ENCODE assay signal across 8 mouse cellular contexts in the genomic region with DNA sequence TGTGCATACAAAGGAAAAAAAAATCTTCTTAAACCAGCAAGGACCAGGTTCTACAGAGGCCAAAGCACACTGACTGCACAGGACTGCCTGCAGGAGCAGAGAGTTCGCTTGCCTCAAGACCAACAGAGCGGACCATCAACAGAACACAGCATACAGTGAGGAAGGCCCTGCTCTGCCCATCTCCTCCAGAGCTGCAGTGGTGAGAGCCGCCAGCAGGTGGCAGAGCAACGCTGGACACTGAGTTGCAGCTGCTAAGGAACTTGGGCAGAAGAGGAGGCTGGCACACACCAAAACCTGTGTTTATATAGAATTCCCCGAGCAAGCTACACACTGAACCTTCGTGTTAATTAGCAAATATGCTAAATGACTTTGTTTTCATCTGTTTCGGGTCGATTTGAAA. TPM values are rescaled to one million over a fixed set of nuclear protein-coding genes. Genes with fewer than 3 reads are reported as not detected.
DNase-seq lines count a peak whose midpoint lies in the region; ATAC-seq and TF ChIP-seq lines count a peak whose summit lies in the region.

No protein-coding gene starts in this region.

- peak; percentile 95 for TF ChIP-seq CTCF in kidney, adult 2 months (conservative IDR thresholded peaks at IDR 0.05; ENCODE audit: insufficient read depth, insufficient read length, low read depth, low read length)

- H3K9me3 ChIP-seq in heart, embryonic 11.5 days (replicated peaks; ENCODE audit: control insufficient read depth, low read length), result no peaks in the 10 kb centered on the region
- H3K9me3 ChIP-seq in midbrain, embryonic 14.5 days (ENCODE audit: control insufficient read depth, low read length), result no peaks in the 10 kb centered on the region

- peak; percentile 79 to 93 for DNase-seq in heart, adult 18-20 months
- peak; percentile 87 for DNase-seq in embryo, embryonic 10.5 days (ENCODE audit: low spot score)
- DNase-seq in gastrocnemius, postnatal 25 days, result peak; percentile 50
- peak; percentile 84 for DNase-seq in kidney, adult 2 months
- peak; percentile 88 for DNase-seq in left cerebral cortex, postnatal 4 days
- DNase-seq in midbrain, embryonic 14.5 days, result peak; percentile 92
- DNase-seq in spleen, adult 12 weeks (ENCODE audit: low spot score), result peak; percentile 50

- no peak overlapping the region for H3K4me3 ChIP-seq in heart, embryonic 11.5 days (ENCODE audit: low read depth, low read length)
- H3K4me3 ChIP-seq in kidney, adult 2 months (ENCODE audit: insufficient read depth, low read depth, low read length), result no peak overlapping the region
- no peak overlapping the region for H3K4me3 ChIP-seq in midbrain, embryonic 14.5 days (replicated peaks; ENCODE audit: low read depth, low read length)

- no peak for TF ChIP-seq POLR2A in kidney, adult 2 months (IDR thresholded peaks at IDR 0.05; ENCODE audit: low read depth, low read length)

- peaks cover 22% of the 10 kb centered on the region for H3K36me3 ChIP-seq in heart, embryonic 11.5 days (ENCODE audit: control insufficient read depth, insufficient read depth, low read length)
- peaks cover 7% of the 10 kb centered on the region for H3K36me3 ChIP-seq in kidney, adult 2 months (ENCODE audit: control insufficient read depth, insufficient read depth, low read length)
- peaks cover 10% of the 10 kb centered on the region; the same call in 1 of the 2 replicates for H3K36me3 ChIP-seq in midbrain, embryonic 14.5 days (ENCODE audit: control insufficient read depth, insufficient read depth, low read length)

- ATAC-seq in heart, embryonic 11.5 days (replicated peaks; ENCODE audit: insufficient number of reproducible peaks, low FRiP score, low TSS enrichment), result no peak; the same call in 1 of the 2 replicates
- peak; percentile 75; the same call in 1 of the 2 replicates for ATAC-seq in midbrain, embryonic 14.5 days (ENCODE audit: low FRiP score, low TSS enrichment)

- no peaks in the 10 kb centered on the region for H3K27me3 ChIP-seq in heart, embryonic 11.5 days (ENCODE audit: control insufficient read depth, insufficient read depth, low read length)
- H3K27me3 ChIP-seq in kidney, adult 2 months (replicated peaks; ENCODE audit: control insufficient read depth, insufficient read depth, low read length), result no peaks in the 10 kb centered on the region
- no peaks in the 10 kb centered on the region for H3K27me3 ChIP-seq in midbrain, embryonic 14.5 days (ENCODE audit: control insufficient read depth, insufficient read depth, low read length)

- intact Hi-C loops in left cerebral cortex, postnatal 4 days (cut with DNase I), result no loop called here

- H3K27ac ChIP-seq in heart, embryonic 11.5 days (ENCODE audit: low read depth, low read length), result no peak overlapping the region
- H3K27ac ChIP-seq in kidney, adult 2 months (ENCODE audit: insufficient read depth, low read depth, low read length), result no peak overlapping the region
- no peak overlapping the region for H3K27ac ChIP-seq in midbrain, embryonic 14.5 days (replicated peaks; ENCODE audit: low read depth, low read length)

- H3K4me1 ChIP-seq in heart, embryonic 11.5 days (ENCODE audit: control insufficient read depth, insufficient read depth, low read length), result no peaks in the 10 kb centered on the region
- no peaks in the 10 kb centered on the region for H3K4me1 ChIP-seq in kidney, adult 2 months (ENCODE audit: control insufficient read depth, insufficient read depth, low read length)
- H3K4me1 ChIP-seq in midbrain, embryonic 14.5 days (ENCODE audit: control insufficient read depth, insufficient read depth, low read length), result no peaks in the 10 kb centered on the region

- 29% methylated on average over 8 of the region's 8 CpGs for WGBS in heart, embryonic 11.5 days (ENCODE audit: insufficient replicate concordance)
- WGBS in kidney, adult 2 months, result 21% methylated on average over 8 of the region's 8 CpGs
- 28% methylated on average over 8 of the region's 8 CpGs for WGBS in midbrain, embryonic 14.5 days

- H3K4me2 ChIP-seq in heart, embryonic 11.5 days, result no peak overlapping the region
- no peak overlapping the region for H3K4me2 ChIP-seq in midbrain, embryonic 14.5 days (ENCODE audit: low read length)

- H3K9ac ChIP-seq in heart, embryonic 11.5 days (ENCODE audit: low read depth, low read length), result no peak overlapping the region
- H3K9ac ChIP-seq in midbrain, embryonic 14.5 days (replicated peaks; ENCODE audit: low read length), result no peak overlapping the region

RNA-seq across cellular contexts. Expression of gene Cldn22, which starts 42.8 kb away (rescaled TPM):
- total RNA-seq in heart, adult 18-20 months (2021), result under 1 TPM in 1 of 2 experiments, not detected in 1; 0.49 TPM
- not detected in 2 replicates for polyA plus RNA-seq in heart, embryonic 11.5 days (2014; fragmentation: Nextera tagmentation; extraction: Ambion mirVana)
- under 1 TPM; 0.64 to 0.67 TPM for total RNA-seq in gastrocnemius, postnatal 25 days (2021)
- polyA plus RNA-seq in kidney, adult 2 months (2012; rRNA removed), result 0.77 and 1.3 TPM in 2 replicates
- total RNA-seq in left cerebral cortex, postnatal 4 days (2021), result not detected
- polyA plus RNA-seq in midbrain, embryonic 14.5 days (2014; fragmentation: Nextera tagmentation; extraction: Ambion mirVana), result not detected in 2 replicates

RNA-seq across cellular contexts. Expression of gene Cldn24, which starts 45.1 kb away (rescaled TPM):
- total RNA-seq in heart, adult 18-20 months (2021), result not detected
- polyA plus RNA-seq in heart, embryonic 11.5 days (2014; fragmentation: Nextera tagmentation; extraction: Ambion mirVana), result not detected in 2 replicates
- not detected for total RNA-seq in gastrocnemius, postnatal 25 days (2021)
- polyA plus RNA-seq in kidney, adult 2 months (2012; rRNA removed), result not detected in 2 replicates
- total RNA-seq in left cerebral cortex, postnatal 4 days (2021), result not detected
- polyA plus RNA-seq in midbrain, embryonic 14.5 days (2014; fragmentation: Nextera tagmentation; extraction: Ambion mirVana), result not detected in 2 replicates
